Mouse (Mus musculus): ENCODE results near the gene Fnbp1l. TPM values are rescaled to one million over a fixed set of nuclear protein-coding genes. Genes with fewer than 3 reads are reported as not detected.
A peak's percentile ranks its signal among the peaks of the same experiment; 100 is the strongest.

Fnbp1l gene
- total RNA-seq (2021) = 1 to 10 TPM; 3.6 to 6.9 TPM
- long read RNA-seq, experiment 1 = 0 reads
- long read RNA-seq, experiment 2, partial matches to known transcripts = 0 of 1 reads
- long read RNA-seq, experiment 2, other reads (novel, unspliced or antisense) = 1 of 1 reads

- DNase-seq = peak; percentile 74
- Histone ChIP-seq H3K27ac (peak within 1 kb of the TSS; percentile 90), H3K4me3 (peak within 1 kb of the TSS; percentile 91)
- TF ChIP-seq CTCF (IDR thresholded peaks at IDR 0.05) = no peak
- intact Hi-C loops (cut with DNase I) = no loop called here
Measured at GRCm38 (mm10) chr3:122618991-122619930, at the start of gene Fnbp1l. Gene Fnbp1l (minus strand): TSS chr3:122619715.

DNA sequence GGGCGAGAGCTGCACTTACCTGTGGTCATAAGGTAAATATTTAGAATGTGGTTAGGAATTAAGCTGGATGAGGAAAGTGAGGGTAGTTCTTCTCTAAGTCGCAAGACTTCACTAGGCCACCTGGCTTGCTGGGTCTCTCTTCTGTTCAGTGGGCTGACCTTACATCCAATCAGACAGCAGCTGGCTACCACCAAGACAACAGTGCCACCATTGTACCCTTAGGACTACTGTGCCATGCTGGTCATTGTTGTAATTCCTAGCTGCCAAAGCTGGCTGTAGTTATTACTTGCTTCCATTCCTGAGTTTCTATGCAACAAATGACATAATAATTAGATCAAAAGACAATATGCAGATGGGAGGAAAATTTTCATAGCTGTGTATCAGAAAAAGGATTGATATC lies 41.3 kb upstream of the Fnbp1l start:
- no peak for TF ChIP-seq CTCF (IDR thresholded peaks at IDR 0.05)
- intact Hi-C loops (cut with DNase I) = loop anchor here (5.0 kb wide), 1 partner anchor 67 kb away; the partner anchor contains the start of gene Pde5a
- Histone ChIP-seq H3K4me3 (no peak overlapping the region), H3K27ac (no peak overlapping the region)
- DNase-seq = no peak

GRCm38 (mm10) chr3:122659261-122659917 lies 39.9 kb upstream of the Fnbp1l start:
- intact Hi-C loops (cut with DNase I) = no loop called here

DNA sequence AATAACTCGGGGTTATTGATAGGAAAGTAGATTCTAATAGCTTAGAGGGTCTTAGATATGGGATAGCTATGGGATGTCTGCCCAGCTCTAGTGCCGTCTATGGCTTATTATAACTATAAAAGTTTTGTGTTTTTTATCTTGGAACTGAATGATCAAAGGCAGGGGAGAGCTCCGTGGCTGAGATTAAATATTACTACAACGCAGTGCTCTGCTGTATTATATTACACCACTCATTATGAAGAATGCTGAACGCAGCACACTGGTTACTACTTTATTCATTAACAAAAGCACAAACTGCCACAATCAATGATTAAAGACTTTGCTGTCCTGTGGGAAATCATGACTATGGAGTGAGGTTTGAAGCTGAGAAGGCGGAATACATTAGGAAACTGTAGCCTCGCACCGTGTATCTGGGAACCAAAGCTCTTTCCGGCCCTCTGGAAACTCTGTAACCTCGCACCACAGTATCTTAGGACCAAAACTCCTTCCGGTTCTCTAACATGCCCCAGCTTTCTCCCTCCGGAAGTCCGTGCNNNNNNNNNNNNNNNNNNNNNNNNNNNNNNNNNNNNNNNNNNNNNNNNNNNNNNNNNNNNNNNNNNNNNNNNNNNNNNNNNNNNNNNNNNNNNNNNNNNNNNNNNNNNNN lies 27.8 kb upstream of the Fnbp1l start:
- Histone ChIP-seq H3K27ac (peak overlapping the region; percentile 24; the same call in 1 of the 2 replicates), H3K4me3 (peak overlapping the region; percentile 28)
- TF ChIP-seq CTCF (IDR thresholded peaks at IDR 0.05) = no peak
- intact Hi-C loops (cut with DNase I) = loop anchor here (10.0 kb wide), 1 partner anchor 77 kb away; the partner anchor contains the start of gene Pde5a
- DNase-seq = no peak

More at GRCm38 (mm10) chr3:122659261-122659917, 39.9 kb upstream of the Fnbp1l start:
- Histone ChIP-seq H3K4me3 (no peak overlapping the region), H3K27ac (no peak overlapping the region)
- DNase-seq = no peak
- TF ChIP-seq CTCF (IDR thresholded peaks at IDR 0.05) = no peak

- H3K27ac ChIP-seq = no peak overlapping the region
- DNase-seq = no peak
- H3K4me3 ChIP-seq = no peak overlapping the region
- intact Hi-C loops (cut with DNase I) = loop anchor here (10.0 kb wide), 1 partner anchor 85 kb away; the partner anchor contains the start of gene Pde5a
- no peak for TF ChIP-seq CTCF (IDR thresholded peaks at IDR 0.05)
Measured at GRCm38 (mm10) chr3:122640286-122640685, 20.8 kb upstream of the Fnbp1l start.

GRCm38 (mm10) chr3:122639197-122639475 lies 19.6 kb upstream of the Fnbp1l start:
- H3K4me3 ChIP-seq = no peak overlapping the region
- intact Hi-C loops (cut with DNase I) = loop anchor here (2.0 to 5.0 kb wide), 2 partner anchors 172 to 342 kb away; no protein-coding TSS in a partner anchor
- no peak overlapping the region for H3K27ac ChIP-seq
- no peak for TF ChIP-seq CTCF (IDR thresholded peaks at IDR 0.05)
- no peak for DNase-seq

DNA sequence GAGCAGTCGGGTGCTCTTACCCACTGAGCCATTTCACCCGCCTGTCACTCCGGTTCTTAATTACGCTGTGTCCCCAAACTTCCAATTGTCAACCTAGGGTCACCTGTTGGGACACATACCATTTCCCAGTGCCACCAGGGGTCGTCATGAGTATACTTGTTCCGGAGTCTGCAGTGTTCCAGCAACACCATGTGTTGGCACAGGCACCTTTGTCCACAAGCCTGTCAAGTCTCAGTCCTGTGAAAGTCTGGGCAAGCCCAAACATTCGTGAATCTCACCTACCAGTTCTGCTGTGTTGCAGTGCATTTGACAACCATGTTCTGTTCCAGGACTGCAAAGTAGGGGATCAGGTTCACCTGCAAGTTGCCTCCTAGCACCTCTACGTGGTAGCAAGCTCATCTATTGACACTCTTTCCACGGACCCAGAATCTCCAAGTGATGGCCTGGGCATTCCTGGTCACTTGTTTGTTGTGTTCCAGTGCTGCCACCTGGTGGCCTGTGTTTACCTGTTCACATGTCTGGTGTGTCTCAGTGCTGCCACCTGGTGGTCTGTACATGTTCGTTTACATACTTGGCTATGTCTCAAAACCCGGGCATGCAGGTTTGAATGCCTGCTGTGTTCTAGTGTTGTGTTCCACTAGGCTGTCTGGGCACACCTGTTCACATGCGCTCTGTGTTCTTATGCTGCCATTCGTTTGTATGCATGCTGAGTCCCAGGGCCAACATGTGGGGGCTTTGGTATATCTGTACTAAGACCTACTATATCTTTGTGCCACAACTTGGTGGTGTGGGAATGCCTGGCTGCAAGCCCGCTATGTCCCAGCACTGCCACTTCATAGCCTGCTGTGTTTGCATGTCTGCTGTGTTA lies 19.0 kb upstream of the Fnbp1l start:
- no peak; the same call in 1 of the 2 replicates for TF ChIP-seq CTCF (IDR thresholded peaks at IDR 0.05)
- Histone ChIP-seq H3K27ac (no peak overlapping the region), H3K4me3 (no peak overlapping the region)
- DNase-seq = peak; percentile 94
- intact Hi-C loops (cut with DNase I) = loop anchor here (1.0 to 5.0 kb wide), 4 partner anchors 129 to 341 kb away; no protein-coding TSS in a partner anchor

DNA sequence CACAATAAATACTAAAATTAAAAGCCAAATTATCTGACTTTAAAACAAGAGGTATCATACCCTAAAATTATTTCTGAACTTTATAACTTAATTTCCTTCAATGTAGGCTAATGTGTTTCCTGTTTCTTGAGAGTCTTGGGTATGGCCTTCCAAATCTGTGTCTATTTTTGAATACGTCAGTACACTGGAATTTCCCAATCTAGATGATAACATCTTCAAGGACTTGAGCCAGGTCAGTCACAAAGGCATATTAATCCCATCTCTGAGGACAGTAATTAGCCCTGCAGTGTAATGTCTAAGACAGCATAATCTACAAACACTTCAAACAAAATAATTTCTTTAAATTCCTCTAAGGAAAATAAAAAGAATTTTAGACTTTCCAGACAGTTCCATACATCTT lies 17.8 kb upstream of the Fnbp1l start:
- peak overlapping the region; percentile 38 for H3K27ac ChIP-seq
- H3K4me3 ChIP-seq = no peak overlapping the region
- no peak for DNase-seq
- intact Hi-C loops (cut with DNase I) = loop anchor here (5.0 kb wide), 1 partner anchor 340 kb away; no protein-coding TSS in a partner anchor
- no peak for TF ChIP-seq CTCF (IDR thresholded peaks at IDR 0.05)

GRCm38 (mm10) chr3:122635246-122635645 lies 15.7 kb upstream of the Fnbp1l start:
- no peak overlapping the region for H3K4me3 ChIP-seq
- H3K27ac ChIP-seq = peak overlapping the region; percentile 59
- intact Hi-C loops (cut with DNase I) = loop anchor here (5.0 kb wide), 1 partner anchor 338 kb away; no protein-coding TSS in a partner anchor
- no peak for TF ChIP-seq CTCF (IDR thresholded peaks at IDR 0.05)
- DNase-seq = no peak

DNA sequence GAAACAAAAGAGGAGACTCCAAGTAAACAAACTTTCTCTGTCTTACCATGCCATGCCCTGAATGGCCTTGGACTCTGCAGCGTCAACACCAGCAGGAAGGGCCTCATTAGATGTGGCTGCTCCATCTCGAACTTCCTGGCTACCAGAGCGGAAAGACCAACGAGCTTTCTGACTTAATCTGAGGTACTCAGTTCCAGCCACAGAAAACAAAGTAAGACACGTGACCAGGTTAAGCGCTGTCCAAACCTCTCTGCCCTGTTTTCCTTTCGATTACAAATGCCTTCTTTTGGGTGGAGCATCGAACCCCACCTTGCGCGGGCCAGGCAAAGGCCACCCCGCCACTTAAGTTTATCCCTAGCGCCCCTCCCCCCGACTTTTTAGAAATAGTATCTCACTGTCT lies 10.1 kb upstream of the Fnbp1l start:
- no peak for TF ChIP-seq CTCF (IDR thresholded peaks at IDR 0.05)
- H3K27ac ChIP-seq = peak overlapping the region; percentile 48
- intact Hi-C loops (cut with DNase I) = no loop called here
- no peak for DNase-seq
- H3K4me3 ChIP-seq = peak overlapping the region; percentile 44

- no peak for TF ChIP-seq CTCF (IDR thresholded peaks at IDR 0.05)
- Histone ChIP-seq H3K27ac (peak overlapping the region; percentile 40; the same call in 1 of the 2 replicates), H3K4me3 (no peak overlapping the region)
- intact Hi-C loops (cut with DNase I) = no loop called here
- DNase-seq = no peak
Measured at GRCm38 (mm10) chr3:122628956-122629355, 9.4 kb upstream of the Fnbp1l start.

All from gastrocnemius, adult 2 months (tissue).